In genomic region chr6:100662224-100662623, GRCm38 (mm10) we compare ENCODE assay signal across 30 mouse cellular contexts. TPM values are rescaled to one million over a fixed set of nuclear protein-coding genes. Genes with fewer than 3 reads are reported as not detected.
DNase-seq lines count a peak whose midpoint lies in the region; ATAC-seq and TF ChIP-seq lines count a peak whose summit lies in the region.
"Had no signal": no experiment of that assay in that cellular context is flagged by ENCODE, and none has a peak within 500 bp of the region (broad histone marks: within the 10 kb centered on the region; RNA-seq: fewer than 3 reads in every experiment).

No protein-coding gene starts in this region.

- peak; percentile 88 for DNase-seq in heart, adult 11 months
- no peak for DNase-seq in heart, adult 9 months (ENCODE audit: low spot score in 2 of 2)
- DNase-seq in hindbrain, postnatal 0 days (ENCODE audit: low spot score): peak; percentile 55
- DNase-seq in 416B (ENCODE audit: low read depth): peak; percentile 12
- peak; percentile 69 for DNase-seq in adipocyte (ENCODE audit: low spot score)
- no peak for DNase-seq in kidney, postnatal 14 days
- DNase-seq: adrenal gland, postnatal 25 days; B cell, adult 2 months; cerebellum, adult 2 months; cerebellum, postnatal 14 days; gastrocnemius, adult 2 months; gastrocnemius, postnatal 36 days; heart, adult 2 months; kidney, adult 9 months; kidney, postnatal 10 days; layer of hippocampus, adult 9-11 months; liver; lung, postnatal 4 days; right cerebral cortex, postnatal 25 days; thymus, adult 2 months; thymus, postnatal 36 days had no signal

- no peak overlapping the region for H3K4me3 ChIP-seq in hindbrain, postnatal 0 days (ENCODE audit: low read length)
- H3K4me3 ChIP-seq in hindbrain, embryonic 13.5 days: no peak overlapping the region
- H3K4me3 ChIP-seq: erythroblast, embryonic 14.5 days; forebrain, embryonic 12.5 days; gastrocnemius, adult 2 months; heart, adult 2 months; hindbrain, embryonic 10.5 days; liver, embryonic 15.5 days; megakaryocyte, embryonic 14.5 days; midbrain, embryonic 12.5 days had no signal

- peaks cover 3% of the 10 kb centered on the region; the same call in 1 of the 2 replicates for H3K4me1 ChIP-seq in hindbrain, postnatal 0 days (ENCODE audit: insufficient read depth, low read length)
- 0 out of 2 replicates have a peak, but pooled peaks cover 9% of the 10 kb centered on the region for H3K4me1 ChIP-seq in hindbrain, embryonic 13.5 days (replicated peaks)
- H3K4me1 ChIP-seq: forebrain, embryonic 12.5 days; hindbrain, embryonic 10.5 days; liver, embryonic 15.5 days; midbrain, embryonic 12.5 days had no signal

- no peak for ATAC-seq in hindbrain, postnatal 0 days
- ATAC-seq in hindbrain, embryonic 13.5 days (ENCODE audit: low FRiP score): no peak
- ATAC-seq: intestine, postnatal 0 days had no signal

- no peak for TF ChIP-seq CTCF in hindbrain, postnatal 0 days (IDR thresholded peaks at IDR 0.05; ENCODE audit: low read depth)

- H3K4me2 ChIP-seq in hindbrain, postnatal 0 days (ENCODE audit: low read depth, low read length): no peak overlapping the region
- H3K4me2 ChIP-seq in hindbrain, embryonic 13.5 days: no peak overlapping the region
- H3K4me2 ChIP-seq: forebrain, embryonic 12.5 days; liver, embryonic 15.5 days; midbrain, embryonic 12.5 days had no signal

- H3K9me3 ChIP-seq in hindbrain, postnatal 0 days (ENCODE audit: low read length): no peaks in the 10 kb centered on the region
- no peaks in the 10 kb centered on the region for H3K9me3 ChIP-seq in hindbrain, embryonic 13.5 days
- H3K9me3 ChIP-seq: forebrain, embryonic 12.5 days; hindbrain, embryonic 10.5 days; liver, embryonic 15.5 days; megakaryocyte, embryonic 14.5 days; midbrain, embryonic 12.5 days had no signal

- WGBS in hindbrain, postnatal 0 days: 52% methylated on average over 6 of the region's 6 CpGs
- 76% methylated on average over 6 of the region's 6 CpGs for WGBS in hindbrain, embryonic 13.5 days

- no peak overlapping the region for H3K9ac ChIP-seq in hindbrain, postnatal 0 days (replicated peaks; ENCODE audit: low read length)
- H3K9ac ChIP-seq in hindbrain, embryonic 13.5 days: no peak overlapping the region
- H3K9ac ChIP-seq: forebrain, embryonic 12.5 days; liver, embryonic 15.5 days; midbrain, embryonic 12.5 days had no signal

- H3K27me3 ChIP-seq in hindbrain, postnatal 0 days (ENCODE audit: insufficient read depth, low read length): no peaks in the 10 kb centered on the region
- no peaks in the 10 kb centered on the region for H3K27me3 ChIP-seq in hindbrain, embryonic 13.5 days
- H3K27me3 ChIP-seq: forebrain, embryonic 12.5 days; liver, embryonic 15.5 days; megakaryocyte, embryonic 14.5 days; midbrain, embryonic 12.5 days had no signal

- no peak overlapping the region for H3K27ac ChIP-seq in hindbrain, postnatal 0 days
- no peak overlapping the region for H3K27ac ChIP-seq in hindbrain, embryonic 13.5 days
- H3K27ac ChIP-seq: forebrain, embryonic 12.5 days; gastrocnemius, adult 2 months; heart, adult 2 months; hindbrain, embryonic 10.5 days; liver, embryonic 15.5 days; midbrain, embryonic 12.5 days had no signal

- no peaks in the 10 kb centered on the region for H3K36me3 ChIP-seq in hindbrain, postnatal 0 days (ENCODE audit: insufficient read depth, low read length)
- H3K36me3 ChIP-seq in hindbrain, embryonic 13.5 days: peaks cover 27% of the 10 kb centered on the region

RNA-seq across cellular contexts. Expression of gene Shq1, which starts 8.7 kb away (rescaled TPM):
- total RNA-seq in hindbrain, postnatal 0 days (2014; rRNA removed): 4.1 and 8.1 TPM in 2 replicates
- polyA plus RNA-seq in hindbrain, postnatal 0 days (2015; fragmentation: Nextera tagmentation; extraction: Ambion mirVana): 4.3 and 5.1 TPM in 2 replicates
- 10.7 and 10.9 TPM in 2 replicates for polyA plus RNA-seq in hindbrain, embryonic 13.5 days (2015; fragmentation: Nextera tagmentation; extraction: Ambion mirVana)

RNA-seq across cellular contexts. Expression of gene Gxylt2, which starts 42.3 kb away (rescaled TPM):
- total RNA-seq in hindbrain, postnatal 0 days (2014; rRNA removed): 1.9 and 2.5 TPM in 2 replicates
- 2.4 and 2.7 TPM in 2 replicates for polyA plus RNA-seq in hindbrain, postnatal 0 days (2015; fragmentation: Nextera tagmentation; extraction: Ambion mirVana)
- 2.2 TPM in 2 replicates for polyA plus RNA-seq in hindbrain, embryonic 13.5 days (2015; fragmentation: Nextera tagmentation; extraction: Ambion mirVana)
- total RNA-seq: neutrophil, adult 5-6 weeks had no signal
- polyA plus RNA-seq: erythroblast, embryonic 14.5 days had no signal

Comparison
In these comparisons a context has a peak if more than half of its experiments do, and no peak if none do; other contexts are left out.
1. DNase-seq: peak in heart, adult 11 months (single experiment), hindbrain, postnatal 0 days (single experiment), 416B (single experiment) and adipocyte (single experiment); none in heart, adult 9 months (0 of 2) and kidney, postnatal 14 days (single experiment).